Mouse (Mus musculus) lung, adult 18-20 months (tissue): ENCODE results near the gene Gm8237.
A peak's percentile ranks its signal among the peaks of the same experiment; 100 is the strongest.
"Not testable (repeated sequence)": the region's sequence is repeated elsewhere in the genome, so short reads cannot be mapped to it uniquely, and the experiment has no call there.

Source experiments
- DNase-seq, 2 experiments: peaks; one replicate each; pipeline ENCODE4 v3.0.0; 2022; ENCODE audit warnings: mixed read lengths in 2 of 2

Gene Gm8237

DNA sequence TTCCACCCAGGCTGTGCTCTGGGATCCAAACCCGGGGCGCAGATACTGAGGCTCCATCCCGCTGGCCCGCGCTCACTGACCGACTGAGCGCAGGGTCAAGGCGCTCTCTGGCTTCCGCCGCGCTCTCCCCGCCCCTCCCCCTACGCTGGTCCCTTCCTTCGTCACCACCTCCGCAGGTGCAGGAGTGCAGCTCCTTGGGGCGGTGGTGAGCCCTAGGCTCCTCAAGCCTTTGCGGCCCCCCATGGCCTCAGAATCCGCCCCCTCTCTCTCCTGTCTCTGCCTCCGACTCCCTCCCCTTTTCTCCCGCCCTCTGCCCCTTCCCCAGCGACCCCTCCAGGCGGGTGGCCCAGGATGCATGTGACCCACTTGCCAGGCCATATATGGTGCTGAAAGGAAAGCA, at the start of gene Gm8237:
Gm8237 (minus strand) TSS at position 142 of the 400 bp plus-strand sequence.
- not testable (repeated sequence) for DNase-seq

DNA sequence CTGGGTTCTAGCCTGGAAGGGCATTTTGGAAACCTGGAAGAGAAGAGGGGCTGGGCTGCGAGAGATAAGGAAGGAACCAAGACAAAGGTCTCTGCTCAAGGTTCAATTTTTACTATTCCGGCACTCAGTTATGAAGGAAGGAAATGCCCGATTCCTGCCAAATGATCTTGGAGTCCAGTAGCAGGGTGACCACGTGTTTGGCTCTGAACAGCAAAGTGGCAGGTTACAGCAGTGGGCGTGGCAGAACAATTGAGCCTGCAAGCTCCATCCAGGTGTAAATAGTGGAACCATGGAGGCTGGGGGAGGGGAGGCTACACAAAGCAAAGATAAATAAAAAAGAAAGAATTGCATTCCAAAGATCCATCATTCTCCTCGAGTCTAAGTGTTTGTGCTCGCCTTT, 43.1 kb upstream of the Gm8237 start:
- not testable (repeated sequence) for DNase-seq

DNA sequence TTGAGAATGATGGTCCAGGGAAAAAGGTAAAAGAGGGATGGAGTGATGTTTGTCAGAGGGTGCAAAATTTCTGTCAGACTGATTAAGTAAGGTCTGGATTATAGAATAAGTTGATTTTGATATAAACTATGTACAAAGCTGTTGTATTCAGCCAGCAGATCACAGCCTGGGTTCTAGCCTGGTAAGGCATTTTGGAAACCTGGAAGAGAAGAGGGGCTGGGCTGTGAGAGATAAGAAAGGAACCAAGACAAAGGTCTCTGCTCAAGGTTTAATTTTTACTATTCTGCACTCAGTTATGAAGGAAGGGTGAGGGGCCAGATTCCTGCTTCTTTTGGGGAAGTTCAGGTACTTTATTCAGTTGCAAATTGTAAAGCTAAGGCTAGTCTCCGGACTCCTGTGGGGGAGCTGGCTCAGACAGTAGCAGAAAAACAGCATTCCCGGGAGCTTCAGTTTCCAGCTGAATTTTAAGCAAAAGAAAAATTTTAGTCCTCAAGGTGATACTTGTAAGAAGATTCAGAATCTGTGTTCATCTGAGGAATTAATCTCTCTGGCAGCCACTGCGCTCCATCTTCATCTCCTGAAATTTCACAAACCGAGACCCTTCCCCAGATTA, 38.3 kb upstream of the Gm8237 start:
- peak in 1 of 2 experiments; percentile 2 for DNase-seq

DNA sequence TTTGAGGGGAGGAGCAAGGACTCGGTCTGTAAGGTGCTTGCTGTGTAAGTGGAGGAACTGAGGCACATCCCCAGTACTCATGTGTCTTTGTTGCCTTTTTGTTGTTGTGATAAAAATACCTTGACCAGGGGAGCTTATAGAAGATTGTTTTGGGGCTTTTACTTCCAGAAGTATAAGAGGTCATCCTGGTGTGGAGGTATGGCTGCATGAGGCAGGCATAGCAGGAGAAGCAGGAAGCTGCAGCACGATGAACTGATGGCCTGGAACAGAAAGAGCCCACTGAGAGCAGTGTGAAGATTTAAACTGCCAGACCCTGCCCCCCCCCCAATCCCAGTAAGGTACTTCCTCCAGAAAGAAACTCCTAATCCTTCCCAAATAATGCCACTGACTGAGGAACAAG, 33.5 kb upstream of the Gm8237 start:
- DNase-seq, result not testable (repeated sequence)

DNA sequence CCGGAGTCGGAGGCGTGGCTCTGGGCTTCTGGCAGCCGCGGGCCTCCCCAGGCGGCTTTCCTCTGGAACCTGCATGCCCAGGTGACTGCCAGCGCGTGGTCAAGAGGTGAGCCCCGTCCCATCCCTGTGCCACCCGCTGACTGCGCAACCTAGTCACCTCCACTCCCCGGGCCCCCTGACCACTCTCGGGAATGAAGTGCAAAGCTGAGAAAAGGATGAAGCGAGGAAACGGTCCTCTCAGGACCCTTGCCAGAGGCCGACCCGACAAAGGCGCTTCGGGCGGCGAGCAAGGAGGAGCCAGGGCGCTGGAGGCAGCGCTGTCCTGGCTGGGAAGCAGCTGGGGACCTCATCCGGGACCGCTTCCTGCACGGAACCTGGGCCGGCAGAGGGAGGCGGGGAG, 391 bp downstream of the Gm8237 start:
- DNase-seq, result not testable (repeated sequence)

DNA sequence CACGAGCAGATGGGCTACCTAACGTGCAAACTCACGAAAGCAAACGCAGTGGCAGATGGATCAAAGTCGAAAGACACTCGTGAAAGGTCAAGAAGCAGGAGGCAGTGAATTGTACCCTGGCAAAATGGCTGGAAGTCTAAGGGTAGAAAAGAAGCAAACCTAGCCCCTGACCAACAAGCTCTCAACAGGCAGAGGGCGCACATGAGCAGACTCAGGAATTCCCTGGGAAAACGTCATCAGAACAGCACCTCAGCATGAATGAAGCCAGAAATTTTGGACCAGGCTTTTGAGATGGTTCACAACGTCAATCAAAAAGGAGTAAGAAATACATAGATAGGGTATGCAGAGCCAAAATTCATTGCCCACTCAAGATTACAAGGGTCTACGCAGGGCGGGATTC, 1.0 kb downstream of the Gm8237 start:
- DNase-seq, result peak in 1 of 2 experiments; percentile 8

DNA sequence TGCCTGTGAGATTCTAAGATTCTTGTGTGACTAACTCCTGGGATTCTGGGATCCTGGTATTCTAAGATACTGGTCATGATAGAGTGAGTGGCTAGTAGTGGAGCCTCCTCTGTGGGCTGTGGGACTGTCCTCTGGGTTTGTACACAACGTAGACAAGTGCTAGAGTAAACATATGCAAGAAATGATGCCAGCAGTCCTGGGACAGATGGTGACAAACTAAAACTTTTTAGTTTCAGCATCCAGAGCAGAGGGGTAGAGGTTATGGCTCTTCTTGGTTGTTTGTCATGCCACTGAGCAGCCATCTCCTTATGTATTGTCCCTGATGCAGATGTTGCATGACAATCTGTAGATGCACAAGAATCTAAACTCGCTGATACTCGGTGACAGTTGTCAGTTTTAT, 24.3 kb downstream of the Gm8237 start:
- not testable (repeated sequence) for DNase-seq

DNA sequence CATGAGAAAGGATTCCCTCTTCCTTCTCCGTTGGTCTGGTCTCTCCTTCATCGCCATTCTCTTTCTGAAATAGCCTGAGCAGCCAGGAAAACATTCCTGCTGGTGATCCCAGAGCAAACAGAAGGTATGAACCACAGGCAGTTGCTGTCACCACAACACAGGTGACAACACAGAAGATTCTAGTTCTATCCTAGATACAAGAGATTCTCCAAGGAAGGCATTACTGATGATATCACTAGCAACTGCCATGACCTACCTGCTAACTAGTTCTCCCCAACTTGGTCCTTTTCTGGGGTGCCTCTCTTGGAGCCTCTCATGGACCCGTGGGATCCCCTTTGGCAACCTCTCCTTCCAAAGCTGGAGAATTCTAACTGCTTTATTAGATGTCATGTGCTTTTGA, 50.0 kb downstream of the Gm8237 start, which contains the start of gene Gm3424:
Gm3424 (minus strand) TSS at position 101 of the 400 bp plus-strand sequence.
- not testable (repeated sequence) for DNase-seq

DNA sequence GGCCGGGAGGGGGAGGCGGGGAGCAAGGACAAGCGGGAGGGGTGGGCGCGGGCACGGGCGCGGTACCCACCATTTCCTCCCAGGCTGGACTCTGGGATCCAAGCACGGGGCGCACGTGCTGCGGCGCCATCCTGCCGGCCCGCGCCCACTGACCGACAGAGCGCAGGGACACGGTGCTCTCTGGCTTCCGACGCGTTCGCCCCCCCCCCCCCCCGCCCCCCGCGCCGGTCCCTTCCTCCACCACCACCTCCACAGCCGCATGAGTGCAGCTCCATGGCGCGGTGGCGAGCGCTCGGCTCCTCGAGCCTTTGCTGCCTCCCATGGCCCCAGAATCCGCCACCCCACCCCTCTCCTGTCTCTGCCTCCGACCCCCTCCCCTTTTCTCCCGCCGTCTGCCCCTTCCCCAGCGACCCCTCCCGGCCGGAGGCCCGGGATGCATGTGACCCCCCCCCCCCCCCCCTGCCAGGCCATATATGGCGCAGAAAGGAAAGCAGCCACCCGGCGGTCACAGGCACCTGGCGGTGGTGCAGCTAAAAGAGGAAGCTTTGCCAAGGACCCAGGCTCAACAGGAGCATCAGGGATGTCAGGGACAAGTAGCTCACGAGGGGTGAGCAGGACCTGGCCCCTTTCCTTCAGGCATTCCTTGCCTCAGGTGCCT, 67.4 kb downstream of the Gm8237 start:
- not testable (repeated sequence) for DNase-seq
